Mouse (Mus musculus) thymus, adult 2 months (tissue): ENCODE results near the gene Osbpl10.
"Not testable (repeated sequence)": the region's sequence is repeated elsewhere in the genome, so short reads cannot be mapped to it uniquely, and the experiment has no call there.

Experiments used
- CTCF ChIP-seq: fragments of 200-500 bp; IDR thresholded peaks from 2 replicates; pipeline ENCODE4 v1.5.1; 2012; ENCODE audit warnings: mild to moderate bottlenecking, control low read depth, low read length, moderate library complexity, borderline replicate concordance; ENCODE audit not compliant: control insufficient read depth, poor library complexity, insufficient read depth; ENCODE audit errors: extremely low read depth
- POLR2A ChIP-seq: fragments of 200-500 bp; IDR thresholded peaks from 2 replicates; pipeline ENCODE4 v1.6.1; 2012; ENCODE audit warnings: mild to moderate bottlenecking, low read length, control low read depth, moderate library complexity; ENCODE audit not compliant: control insufficient read depth, poor library complexity, insufficient read depth; ENCODE audit errors: extremely low read depth

DNA sequence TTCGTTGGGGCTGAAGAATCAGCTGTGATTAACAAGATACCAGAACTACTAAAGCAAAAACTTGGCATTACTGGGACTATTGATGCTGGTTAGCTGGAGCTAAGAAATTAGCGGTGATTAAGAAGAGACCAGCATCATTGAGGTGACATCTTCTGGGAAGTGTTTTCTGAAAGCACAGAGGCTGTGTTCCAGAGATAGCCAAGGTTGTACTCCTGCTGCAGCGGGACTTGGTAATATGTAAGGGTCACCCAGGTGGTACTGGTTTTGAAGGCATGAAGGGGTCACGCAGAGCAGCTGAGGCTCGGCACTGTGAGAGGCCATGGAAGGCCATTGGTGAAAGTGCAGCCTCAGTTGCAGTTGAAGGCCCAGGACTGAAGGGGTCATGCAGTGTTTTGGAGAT lies 294.1 kb downstream of the Osbpl10 start:
- not testable (repeated sequence) for TF ChIP-seq CTCF, POLR2A
